Mouse (Mus musculus): ENCODE measurements at regions not wholly inside any gene's neighbourhood (a gene's known extent, or its start where the extent isn't known, plus 50 kb on each side); places are given as distances from the start of the nearest gene placed in this dataset.

DNA sequence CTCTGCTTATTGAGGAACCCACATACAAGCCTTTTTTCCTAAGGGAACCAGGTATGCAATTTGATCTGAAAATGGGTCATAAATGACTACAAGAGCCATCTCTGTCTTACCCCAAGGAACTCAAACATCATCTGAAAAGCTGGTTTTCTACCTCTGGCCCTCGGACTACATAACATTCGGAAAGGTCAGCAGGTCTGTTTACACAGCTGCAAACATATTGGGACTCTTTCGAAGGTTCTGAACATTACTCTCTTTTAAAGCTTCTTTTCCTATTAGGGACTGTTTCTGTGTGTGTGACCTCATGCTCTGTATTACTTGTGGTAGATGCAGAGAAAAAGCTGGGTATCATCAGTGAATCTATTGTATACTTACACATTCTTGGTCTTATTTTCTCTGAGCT is 491.9 kb upstream of the 4930452B06Rik start:
- H3K4me2 ChIP-seq (ENCODE audit: low read depth, low read length) = no peak overlapping the region
- DNase-seq (ENCODE audit: low spot score) (peak; percentile 46), ATAC-seq (replicated peaks; ENCODE audit: insufficient number of reproducible peaks, low FRiP score, low TSS enrichment, low read depth) (no peak)
- no peaks in the 10 kb centered on the region for H3K36me3 ChIP-seq (replicated peaks; ENCODE audit: control insufficient read depth, insufficient read depth, low read depth, low read length)
- H3K4me1 ChIP-seq (ENCODE audit: control insufficient read depth, insufficient read depth, low read length) = no peaks in the 10 kb centered on the region
- H3K4me3 ChIP-seq (ENCODE audit: low read depth, low read length) = no peak overlapping the region
- no peaks in the 10 kb centered on the region for H3K9me3 ChIP-seq (replicated peaks; ENCODE audit: control insufficient read depth, low read length)
- 16% methylated on average over 3 of the region's 3 CpGs for WGBS
- no peak overlapping the region for H3K9ac ChIP-seq (replicated peaks; ENCODE audit: low read length)
- H3K27me3 ChIP-seq (ENCODE audit: control insufficient read depth, insufficient read depth, low read length) = no peaks in the 10 kb centered on the region
- H3K27ac ChIP-seq (replicated peaks; ENCODE audit: low read depth, low read length) = no peak overlapping the region

GRCm38 (mm10) chr14:9150841-9151240 is 484.8 kb upstream of the 4930452B06Rik start:
- peak; percentile 7 for DNase-seq (ENCODE audit: low spot score)
- no peak for ATAC-seq (replicated peaks; ENCODE audit: insufficient number of reproducible peaks, low FRiP score, low TSS enrichment, low read depth)
- 23% methylated on average over 1 of the region's 1 CpGs for WGBS

DNA sequence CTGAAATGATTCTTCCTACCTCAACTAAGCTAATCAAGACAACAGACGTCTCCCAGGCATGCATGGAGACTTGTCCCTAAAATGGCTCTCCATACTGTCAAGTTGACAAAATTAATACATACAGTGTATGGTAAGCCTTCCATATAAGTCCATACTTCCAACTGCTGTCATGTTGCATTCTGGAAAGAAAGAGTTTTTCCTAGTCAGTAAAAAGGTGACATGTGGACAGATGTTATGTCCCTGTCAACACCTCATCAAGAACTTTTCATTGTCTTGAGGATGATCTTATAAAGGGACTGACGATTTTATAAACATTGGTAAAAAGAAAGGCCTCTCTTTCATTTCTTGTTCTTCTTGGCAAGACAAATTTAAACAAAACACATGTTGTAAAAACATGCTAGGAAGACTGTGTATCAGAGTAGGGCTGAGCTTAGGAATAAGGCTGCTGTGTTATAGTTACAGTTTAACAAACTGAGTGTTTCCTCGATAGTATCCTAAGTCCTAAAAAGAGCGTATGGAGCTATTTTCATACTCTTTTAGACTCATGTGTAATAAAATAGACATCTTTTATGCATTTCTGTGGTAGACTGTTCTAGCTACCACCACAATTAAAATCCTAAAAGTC is 480.7 kb upstream of the 4930452B06Rik start:
- Histone ChIP-seq H3K27ac (replicated peaks; ENCODE audit: low read depth, low read length) (no peak overlapping the region), H3K4me1 (ENCODE audit: control insufficient read depth, insufficient read depth, low read length) (no peaks in the 10 kb centered on the region), H3K9me3 (replicated peaks; ENCODE audit: control insufficient read depth, low read length) (no peaks in the 10 kb centered on the region), H3K4me3 (ENCODE audit: low read depth, low read length) (no peak overlapping the region), H3K36me3 (replicated peaks; ENCODE audit: control insufficient read depth, insufficient read depth, low read depth, low read length) (no peaks in the 10 kb centered on the region), H3K27me3 (ENCODE audit: control insufficient read depth, insufficient read depth, low read length) (no peaks in the 10 kb centered on the region), H3K9ac (replicated peaks; ENCODE audit: low read length) (no peak overlapping the region), H3K4me2 (ENCODE audit: low read depth, low read length) (no peak overlapping the region)
- ATAC-seq (replicated peaks; ENCODE audit: insufficient number of reproducible peaks, low FRiP score, low TSS enrichment, low read depth) = no peak
- no peak for DNase-seq (ENCODE audit: low spot score)
- 82% methylated on average over 4 of the region's 4 CpGs for WGBS

More at GRCm38 (mm10) chr14:9150841-9151240, 484.8 kb upstream of the 4930452B06Rik start:
- no peak overlapping the region for H3K27ac ChIP-seq (replicated peaks; ENCODE audit: low read depth, low read length)
- no peak overlapping the region for H3K4me2 ChIP-seq (ENCODE audit: low read depth, low read length)
- no peak overlapping the region for H3K9ac ChIP-seq (replicated peaks; ENCODE audit: low read length)
- H3K27me3 ChIP-seq (ENCODE audit: control insufficient read depth, insufficient read depth, low read length) = no peaks in the 10 kb centered on the region
- H3K9me3 ChIP-seq (replicated peaks; ENCODE audit: control insufficient read depth, low read length) = no peaks in the 10 kb centered on the region
- H3K36me3 ChIP-seq (replicated peaks; ENCODE audit: control insufficient read depth, insufficient read depth, low read depth, low read length) = no peaks in the 10 kb centered on the region
- no peaks in the 10 kb centered on the region for H3K4me1 ChIP-seq (ENCODE audit: control insufficient read depth, insufficient read depth, low read length)
- no peak overlapping the region for H3K4me3 ChIP-seq (ENCODE audit: low read depth, low read length)

DNA sequence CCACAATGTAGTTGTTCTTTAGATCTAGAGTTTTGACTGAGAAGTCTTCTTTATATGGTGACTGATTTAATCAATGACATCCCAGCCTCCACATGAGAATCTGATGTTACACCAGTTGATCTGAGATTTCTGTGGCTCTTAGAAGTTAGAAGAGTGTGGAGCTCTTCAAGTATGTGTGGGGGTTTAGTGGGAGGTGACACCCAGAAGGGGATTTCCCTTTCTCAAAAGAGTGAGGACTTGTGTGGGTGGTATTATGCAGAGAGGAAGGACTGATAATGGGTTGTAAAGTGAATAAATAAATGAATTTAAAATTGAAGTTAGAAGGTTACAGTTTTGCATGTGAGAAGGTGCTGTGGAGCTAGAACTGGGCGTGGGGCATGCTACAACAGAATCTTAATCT is 439.7 kb upstream of the 4930452B06Rik start:
- Histone ChIP-seq H3K4me1 (ENCODE audit: control insufficient read depth, insufficient read depth, low read length) (no peaks in the 10 kb centered on the region), H3K36me3 (replicated peaks; ENCODE audit: control insufficient read depth, insufficient read depth, low read depth, low read length) (no peaks in the 10 kb centered on the region), H3K27ac (replicated peaks; ENCODE audit: low read depth, low read length) (no peak overlapping the region), H3K9me3 (replicated peaks; ENCODE audit: control insufficient read depth, low read length) (no peaks in the 10 kb centered on the region), H3K27me3 (ENCODE audit: control insufficient read depth, insufficient read depth, low read length) (no peaks in the 10 kb centered on the region), H3K9ac (replicated peaks; ENCODE audit: low read length) (no peak overlapping the region), H3K4me2 (ENCODE audit: low read depth, low read length) (no peak overlapping the region), H3K4me3 (ENCODE audit: low read depth, low read length) (no peak overlapping the region)
- ATAC-seq (replicated peaks; ENCODE audit: insufficient number of reproducible peaks, low FRiP score, low TSS enrichment, low read depth) (no peak), DNase-seq (ENCODE audit: low spot score) (no peak)
- WGBS = 81% methylated on average over 1 of the region's 1 CpGs

DNA sequence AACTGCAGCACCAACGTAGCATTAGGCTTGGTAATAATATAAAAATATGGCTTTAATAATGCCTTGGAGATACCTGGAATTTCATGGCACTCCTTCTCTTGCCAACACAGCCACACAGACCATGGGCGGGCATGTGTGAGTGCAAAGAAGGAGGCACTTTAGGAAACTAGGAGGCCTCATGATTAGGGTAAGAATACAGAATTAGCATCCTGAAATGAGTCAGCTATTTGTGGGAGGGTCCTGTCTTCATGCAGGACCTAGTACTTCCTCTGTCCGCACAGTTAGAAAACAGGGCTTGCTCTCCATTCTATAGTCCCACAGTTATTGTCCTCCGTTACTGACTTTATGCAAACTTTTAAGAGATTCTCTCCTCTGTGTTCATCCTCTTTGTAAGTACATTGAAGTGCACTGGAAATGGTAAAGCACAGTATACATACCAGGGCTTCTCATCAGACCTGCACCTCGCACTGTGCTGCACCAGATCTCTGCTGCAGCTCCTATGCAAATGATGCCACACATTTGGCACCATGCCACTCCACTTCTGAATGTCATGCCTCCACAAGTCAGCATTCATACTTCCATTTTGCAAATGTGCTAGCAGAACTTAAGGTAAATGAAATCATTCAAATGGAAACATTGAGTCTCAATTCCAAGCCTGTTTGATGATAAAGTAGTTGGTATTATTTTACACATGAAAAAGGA is 423.7 kb upstream of the 4930452B06Rik start:
- no peak for ATAC-seq (replicated peaks; ENCODE audit: insufficient number of reproducible peaks, low FRiP score, low TSS enrichment, low read depth)
- WGBS = 84% methylated on average over 5 of the region's 5 CpGs
- H3K27ac ChIP-seq (replicated peaks; ENCODE audit: low read depth, low read length) = no peak overlapping the region
- H3K4me3 ChIP-seq (ENCODE audit: low read depth, low read length) = no peak overlapping the region
- H3K4me1 ChIP-seq (ENCODE audit: control insufficient read depth, insufficient read depth, low read length) = no peaks in the 10 kb centered on the region
- no peaks in the 10 kb centered on the region for H3K36me3 ChIP-seq (replicated peaks; ENCODE audit: control insufficient read depth, insufficient read depth, low read depth, low read length)
- no peaks in the 10 kb centered on the region for H3K9me3 ChIP-seq (replicated peaks; ENCODE audit: control insufficient read depth, low read length)
- no peak overlapping the region for H3K4me2 ChIP-seq (ENCODE audit: low read depth, low read length)
- H3K27me3 ChIP-seq (ENCODE audit: control insufficient read depth, insufficient read depth, low read length) = no peaks in the 10 kb centered on the region
- no peak for DNase-seq (ENCODE audit: low spot score)
- no peak overlapping the region for H3K9ac ChIP-seq (replicated peaks; ENCODE audit: low read length)

DNA sequence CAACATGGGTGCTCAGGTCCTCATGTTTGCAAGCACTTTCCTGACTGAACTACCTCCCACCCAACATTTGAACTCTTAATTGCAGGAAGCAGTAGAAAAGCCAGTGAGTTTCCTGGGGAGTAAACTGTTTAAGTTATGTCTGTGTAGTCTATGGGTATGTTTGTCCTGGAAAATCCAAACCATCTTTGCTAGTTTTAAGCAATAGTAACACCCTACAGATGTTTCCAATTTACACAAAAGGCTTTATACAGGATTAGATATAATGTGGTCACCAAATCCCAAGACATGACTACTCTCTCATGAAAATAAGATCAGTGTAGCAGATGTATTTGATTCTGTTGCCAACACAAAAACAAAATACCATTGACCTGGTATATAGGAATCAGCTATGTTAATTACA is 421.1 kb upstream of the 4930452B06Rik start:
- H3K27me3 ChIP-seq (ENCODE audit: control insufficient read depth, insufficient read depth, low read length) = no peaks in the 10 kb centered on the region
- no peak overlapping the region for H3K4me2 ChIP-seq (ENCODE audit: low read depth, low read length)
- no peaks in the 10 kb centered on the region for H3K4me1 ChIP-seq (ENCODE audit: control insufficient read depth, insufficient read depth, low read length)
- no peak for ATAC-seq (replicated peaks; ENCODE audit: insufficient number of reproducible peaks, low FRiP score, low TSS enrichment, low read depth)
- H3K4me3 ChIP-seq (ENCODE audit: low read depth, low read length) = no peak overlapping the region
- no peaks in the 10 kb centered on the region for H3K36me3 ChIP-seq (replicated peaks; ENCODE audit: control insufficient read depth, insufficient read depth, low read depth, low read length)
- no peak overlapping the region for H3K27ac ChIP-seq (replicated peaks; ENCODE audit: low read depth, low read length)
- no peak overlapping the region for H3K9ac ChIP-seq (replicated peaks; ENCODE audit: low read length)
- peak; percentile 68 for DNase-seq (ENCODE audit: low spot score)
- no peaks in the 10 kb centered on the region for H3K9me3 ChIP-seq (replicated peaks; ENCODE audit: control insufficient read depth, low read length)

DNA sequence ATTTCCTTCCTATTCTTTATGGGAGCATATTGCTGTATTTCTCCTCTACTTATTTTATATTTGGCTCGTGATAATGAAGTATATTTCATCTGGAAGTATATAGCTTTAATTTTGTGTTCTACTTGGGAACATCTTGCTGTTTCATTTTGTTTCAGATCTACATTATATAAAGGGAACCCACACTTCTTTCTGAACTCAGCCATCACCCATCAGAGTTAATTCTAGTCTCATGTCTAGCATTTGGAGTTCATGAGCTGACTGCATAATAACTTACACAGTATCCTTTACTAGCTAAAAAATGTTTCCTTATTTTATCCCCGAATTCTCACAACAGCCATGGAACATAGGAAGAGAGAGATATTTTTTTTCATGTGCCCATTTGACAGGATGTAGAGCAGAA is 413.6 kb upstream of the 4930452B06Rik start:
- ATAC-seq (replicated peaks; ENCODE audit: insufficient number of reproducible peaks, low FRiP score, low TSS enrichment, low read depth) (no peak), DNase-seq (ENCODE audit: low spot score) (no peak)
- no peak overlapping the region for H3K27ac ChIP-seq (replicated peaks; ENCODE audit: low read depth, low read length)
- H3K36me3 ChIP-seq (replicated peaks; ENCODE audit: control insufficient read depth, insufficient read depth, low read depth, low read length) = no peaks in the 10 kb centered on the region
- WGBS = 75% methylated on average over 2 of the region's 2 CpGs
- no peaks in the 10 kb centered on the region for H3K4me1 ChIP-seq (ENCODE audit: control insufficient read depth, insufficient read depth, low read length)
- no peaks in the 10 kb centered on the region for H3K9me3 ChIP-seq (replicated peaks; ENCODE audit: control insufficient read depth, low read length)
- no peak overlapping the region for H3K4me3 ChIP-seq (ENCODE audit: low read depth, low read length)
- H3K4me2 ChIP-seq (ENCODE audit: low read depth, low read length) = no peak overlapping the region
- no peaks in the 10 kb centered on the region for H3K27me3 ChIP-seq (ENCODE audit: control insufficient read depth, insufficient read depth, low read length)
- no peak overlapping the region for H3K9ac ChIP-seq (replicated peaks; ENCODE audit: low read length)

- Histone ChIP-seq H3K27me3 (ENCODE audit: control insufficient read depth, insufficient read depth, low read length) (no peaks in the 10 kb centered on the region), H3K4me2 (ENCODE audit: low read depth, low read length) (no peak overlapping the region), H3K27ac (replicated peaks; ENCODE audit: low read depth, low read length) (no peak overlapping the region), H3K4me3 (ENCODE audit: low read depth, low read length) (no peak overlapping the region), H3K9ac (replicated peaks; ENCODE audit: low read length) (no peak overlapping the region), H3K9me3 (replicated peaks; ENCODE audit: control insufficient read depth, low read length) (no peaks in the 10 kb centered on the region), H3K4me1 (ENCODE audit: control insufficient read depth, insufficient read depth, low read length) (no peaks in the 10 kb centered on the region), H3K36me3 (replicated peaks; ENCODE audit: control insufficient read depth, insufficient read depth, low read depth, low read length) (no peaks in the 10 kb centered on the region)
- WGBS = 77% methylated on average over 1 of the region's 1 CpGs
- DNase-seq (ENCODE audit: low spot score) (no peak), ATAC-seq (replicated peaks; ENCODE audit: insufficient number of reproducible peaks, low FRiP score, low TSS enrichment, low read depth) (no peak)
Observed at GRCm38 (mm10) chr14:9079014-9079413, 413.0 kb upstream of the 4930452B06Rik start.
